Mouse (Mus musculus) left cerebral cortex, adult 8-10 months (tissue): ENCODE data around the gene P4ha2. TPM values are rescaled to one million over a fixed set of nuclear protein-coding genes. Genes with fewer than 3 reads are reported as not detected.
A peak's percentile ranks its signal among the peaks of the same experiment; 100 is the strongest.

Source experiments
- DNase-seq, 2 experiments: peaks; one replicate each; pipeline ENCODE4 v3.0.0; 2022; ENCODE audit warnings: low spot score in 2 of 2
- total RNA-seq, 4 experiments: library from RNA; stranded (reverse); gene quantifications; 2 replicates each; pipeline ENCODE4 v1.2.4; 2022

P4ha2 gene
- total RNA-seq, 4 experiments from 2014 or later: 18.1 to 22.4 (median 20.0) TPM

- no peak for DNase-seq
Measured at GRCm38 (mm10) chr11:54107239-54107638, 7.3 kb downstream of the P4ha2 start.

- DNase-seq: no peak
Measured at GRCm38 (mm10) chr11:54108131-54108530, 8.2 kb downstream of the P4ha2 start.

GRCm38 (mm10) chr11:54108894-54109293, 9.0 kb downstream of the P4ha2 start:
- no peak for DNase-seq

GRCm38 (mm10) chr11:54111291-54111690, 11.4 kb downstream of the P4ha2 start:
- DNase-seq: no peak

- no peak for DNase-seq
Measured at GRCm38 (mm10) chr11:54111976-54112741, 12.3 kb downstream of the P4ha2 start.

- DNase-seq: peak; percentile 73 to 95
Measured at GRCm38 (mm10) chr11:54112920-54113319, 13.0 kb downstream of the P4ha2 start.

- DNase-seq: no peak
Measured at GRCm38 (mm10) chr11:54113352-54113751, 13.5 kb downstream of the P4ha2 start.

- no peak for DNase-seq
Measured at GRCm38 (mm10) chr11:54114746-54115145, 14.9 kb downstream of the P4ha2 start.

- DNase-seq: no peak
Measured at GRCm38 (mm10) chr11:54115301-54115700, 15.4 kb downstream of the P4ha2 start.

GRCm38 (mm10) chr11:54115911-54116310, 16.0 kb downstream of the P4ha2 start:
- DNase-seq: no peak

- DNase-seq: no peak
Measured at GRCm38 (mm10) chr11:54116406-54116805, 16.5 kb downstream of the P4ha2 start.

GRCm38 (mm10) chr11:54117096-54117495, 17.2 kb downstream of the P4ha2 start:
- DNase-seq: no peak

- DNase-seq: no peak
Measured at GRCm38 (mm10) chr11:54119126-54119525, 19.2 kb downstream of the P4ha2 start.

GRCm38 (mm10) chr11:54119740-54120360, 20.0 kb downstream of the P4ha2 start:
- DNase-seq: no peak

- DNase-seq: peak; percentile 39 to 62
Measured at GRCm38 (mm10) chr11:54122416-54123264, 22.7 kb downstream of the P4ha2 start.

- no peak for DNase-seq
Measured at GRCm38 (mm10) chr11:54125982-54126648, 26.2 kb downstream of the P4ha2 start.

GRCm38 (mm10) chr11:54126654-54127374, 26.9 kb downstream of the P4ha2 start:
- DNase-seq: no peak

- DNase-seq: no peak
Measured at GRCm38 (mm10) chr11:54127397-54127796, 27.5 kb downstream of the P4ha2 start.

- DNase-seq: no peak
Measured at GRCm38 (mm10) chr11:54129955-54130354, 30.1 kb downstream of the P4ha2 start.

- no peak for DNase-seq
Measured at GRCm38 (mm10) chr11:54130721-54131120, 30.8 kb downstream of the P4ha2 start.

- no peak for DNase-seq
Measured at GRCm38 (mm10) chr11:54132290-54132689, 32.4 kb downstream of the P4ha2 start.
